Mouse (Mus musculus) spleen, adult 2 months (tissue): ENCODE data around the gene Zdhhc4.

Experiments
- CTCF ChIP-seq: fragments of 200-500 bp; IDR thresholded peaks from 2 replicates; pipeline ENCODE4 v1.5.1; 2011; ENCODE audit warnings: mild to moderate bottlenecking, inconsistent platforms; ENCODE audit not compliant: insufficient read depth, insufficient read length, insufficient replicate concordance; ENCODE audit errors: extremely low read depth
- POLR2A ChIP-seq: fragments of 200-500 bp; IDR thresholded peaks from 2 replicates; pipeline ENCODE4 v1.6.1; 2011; ENCODE audit warnings: low read depth, low read length, inconsistent platforms

- TF ChIP-seq CTCF: peak; percentile 69; the same call in 1 of the 2 replicates
- no peak for TF ChIP-seq POLR2A
Observed at GRCm38 (mm10) chr5:143375242-143375641, 46.2 kb upstream of the Zdhhc4 start.
